Comparison of ENCODE assay signal across 11 mouse cellular contexts in genomic region chr3:151899676-151900075, GRCm38 (mm10).
"Had no signal": no experiment of that assay in that cellular context is flagged by ENCODE, and none has a peak within 500 bp of the region (broad histone marks: within the 10 kb centered on the region; RNA-seq: fewer than 3 reads in every experiment).

No protein-coding gene starts in this region.

- DNase-seq: liver, postnatal 0 days; lung, adult 2 months; lung, postnatal 14 days; lung, postnatal 36 days; right cerebral cortex, postnatal 14 days; thymus, adult 18-20 months; thymus, postnatal 14 days; thymus, postnatal 36 days had no signal

- ATAC-seq: lung, postnatal 0 days; midbrain, embryonic 13.5 days; midbrain, embryonic 15.5 days had no signal
